Mouse (Mus musculus) ES-E14 (cell line): ENCODE results near the gene Gpr18.

Source experiments
- CHD2 ChIP-seq: IDR thresholded peaks from 2 replicates; pipeline ENCODE4 v1.6.1; 2014; ENCODE audit warnings: mild to moderate bottlenecking, low read depth, low read length, inconsistent platforms
- MAFK ChIP-seq: IDR thresholded peaks from 2 replicates; pipeline ENCODE4 v1.6.1; 2014; ENCODE audit warnings: mild to moderate bottlenecking, low read depth, low read length, inconsistent platforms; ENCODE audit not compliant: insufficient read depth
- ZNF384 ChIP-seq: IDR thresholded peaks from 2 replicates; pipeline ENCODE4 v1.6.1; 2012; ENCODE audit warnings: low read depth, low read length, inconsistent platforms

DNA sequence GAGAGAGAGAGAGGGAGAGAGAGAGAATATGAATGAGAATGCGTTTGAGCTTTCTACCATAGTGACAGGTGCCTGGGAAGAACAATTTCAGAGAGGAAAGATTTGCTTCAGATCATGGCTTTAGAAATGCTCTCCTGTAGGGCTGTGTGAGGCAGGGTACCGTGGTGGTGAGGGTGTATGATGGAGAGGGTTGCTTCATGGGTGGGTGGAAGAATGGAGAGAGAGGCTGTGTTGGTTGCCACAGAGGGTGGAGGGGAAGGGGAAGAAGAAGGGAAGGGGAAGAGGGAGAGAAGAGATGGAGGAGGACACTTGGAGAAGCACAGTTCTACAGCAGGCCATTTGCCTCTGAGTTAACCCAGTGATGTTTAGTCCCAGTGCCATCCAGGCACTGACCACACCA, 17.8 kb downstream of the Gpr18 start:
- TF ChIP-seq MAFK = no peak
- TF ChIP-seq CHD2 = no peak
- TF ChIP-seq ZNF384 = no peak
